Comparison of ENCODE assay signal across 14 mouse cellular contexts in genomic region chr1:93513221-93513620, GRCm38 (mm10). TPM values are rescaled to one million over a fixed set of nuclear protein-coding genes. Genes with fewer than 3 reads are reported as not detected.
DNase-seq lines count a peak whose midpoint lies in the region; ATAC-seq and TF ChIP-seq lines count a peak whose summit lies in the region.
"Had no signal": no experiment of that assay in that cellular context is flagged by ENCODE, and none has a peak within 500 bp of the region (broad histone marks: within the 10 kb centered on the region; RNA-seq: fewer than 3 reads in every experiment).

No protein-coding gene starts in this region.

- H3K9me3 ChIP-seq in hindbrain, embryonic 13.5 days = no peaks in the 10 kb centered on the region
- no peaks in the 10 kb centered on the region for H3K9me3 ChIP-seq in hindbrain, embryonic 10.5 days
- H3K9me3 ChIP-seq in stomach, embryonic 14.5 days (ENCODE audit: control insufficient read depth, low read depth, low read length) = no peaks in the 10 kb centered on the region
- H3K9me3 ChIP-seq in stomach, postnatal 0 days (ENCODE audit: control insufficient read depth, low read length) = no peaks in the 10 kb centered on the region

- H3K27ac ChIP-seq in hindbrain, embryonic 13.5 days = no peak overlapping the region
- H3K27ac ChIP-seq in hindbrain, embryonic 10.5 days = no peak overlapping the region
- no peak overlapping the region for H3K27ac ChIP-seq in stomach, embryonic 14.5 days (ENCODE audit: low read length)
- H3K27ac ChIP-seq in stomach, postnatal 0 days (replicated peaks) = no peak overlapping the region

- WGBS in hindbrain, embryonic 13.5 days = 78% methylated on average over 14 of the region's 14 CpGs
- WGBS in hindbrain, embryonic 10.5 days = 78% methylated on average over 14 of the region's 14 CpGs
- WGBS in stomach, embryonic 14.5 days = 75% methylated on average over 14 of the region's 14 CpGs
- 81% methylated on average over 14 of the region's 14 CpGs for WGBS in stomach, postnatal 0 days

- no peak for ATAC-seq in hindbrain, embryonic 13.5 days (ENCODE audit: low FRiP score)
- no peak for ATAC-seq in stomach, embryonic 14.5 days (ENCODE audit: insufficient number of reproducible peaks, insufficient read depth, low FRiP score, low read depth)
- ATAC-seq in stomach, postnatal 0 days (ENCODE audit: low FRiP score, low TSS enrichment) = no peak

- no peaks in the 10 kb centered on the region for H3K27me3 ChIP-seq in hindbrain, embryonic 13.5 days
- H3K27me3 ChIP-seq in hindbrain, embryonic 10.5 days (ENCODE audit: insufficient read depth, poor library complexity, severe bottlenecking) = no peaks in the 10 kb centered on the region; the same call in 1 of the 2 replicates
- H3K27me3 ChIP-seq in stomach, embryonic 14.5 days (ENCODE audit: control insufficient read depth, insufficient read depth, low read length) = no peaks in the 10 kb centered on the region
- H3K27me3 ChIP-seq in stomach, postnatal 0 days (ENCODE audit: control insufficient read depth, insufficient read depth, low read length) = no peaks in the 10 kb centered on the region

- no peak overlapping the region for H3K4me3 ChIP-seq in hindbrain, embryonic 13.5 days
- H3K4me3 ChIP-seq in hindbrain, embryonic 10.5 days = no peak overlapping the region
- H3K4me3 ChIP-seq in stomach, embryonic 14.5 days (ENCODE audit: low read depth, low read length) = no peak overlapping the region
- H3K4me3 ChIP-seq in stomach, postnatal 0 days (ENCODE audit: low read depth, low read length) = no peak overlapping the region

- peak overlapping the region; percentile 84 for H3K4me2 ChIP-seq in hindbrain, embryonic 13.5 days
- H3K4me2 ChIP-seq in stomach, embryonic 14.5 days (replicated peaks; ENCODE audit: low read depth, low read length) = peak overlapping the region; percentile 77; the same call in 1 of the 2 replicates
- no peak overlapping the region for H3K4me2 ChIP-seq in stomach, postnatal 0 days (replicated peaks; ENCODE audit: low read depth)

- no peak for TF ChIP-seq CTCF in stomach, postnatal 0 days (IDR thresholded peaks at IDR 0.05; ENCODE audit: low read depth)

- H3K9ac ChIP-seq in hindbrain, embryonic 13.5 days = no peak overlapping the region
- no peak overlapping the region for H3K9ac ChIP-seq in stomach, embryonic 14.5 days (replicated peaks; ENCODE audit: low read depth, low read length)
- H3K9ac ChIP-seq in stomach, postnatal 0 days (ENCODE audit: low read length) = no peak overlapping the region

- DNase-seq in cerebellum, adult 11-12 months = peak; percentile 9
- no peak for DNase-seq in cerebellum, adult 8-10 months
- no peak for DNase-seq in hindbrain, embryonic 10.5 days (ENCODE audit: low spot score)
- DNase-seq in stomach, postnatal 0 days (ENCODE audit: low spot score) = no peak
- DNase-seq in spleen, postnatal 10 days (ENCODE audit: low spot score in 2 of 2) = no peak
- no peak for DNase-seq in testis, postnatal 10 days (ENCODE audit: low spot score)
- DNase-seq: adrenal gland, adult 2 months; cerebellum, adult 11 months; heart, postnatal 10 days; layer of hippocampus, postnatal 36 days; lung, adult 2 months; spleen, adult 18-20 months had no signal

- TF ChIP-seq EP300 in stomach, postnatal 0 days (optimal IDR thresholded peaks at IDR 0.05) = no peak

- peaks cover 22% of the 10 kb centered on the region for H3K4me1 ChIP-seq in hindbrain, embryonic 13.5 days (replicated peaks)
- peaks cover 20% of the 10 kb centered on the region for H3K4me1 ChIP-seq in hindbrain, embryonic 10.5 days (replicated peaks)
- peaks cover 10% of the 10 kb centered on the region for H3K4me1 ChIP-seq in stomach, embryonic 14.5 days (ENCODE audit: control insufficient read depth, insufficient read depth, low read length)
- peaks cover 3% of the 10 kb centered on the region; the same call in 1 of the 2 replicates for H3K4me1 ChIP-seq in stomach, postnatal 0 days (replicated peaks; ENCODE audit: control insufficient read depth, insufficient read depth)

- H3K36me3 ChIP-seq in hindbrain, embryonic 13.5 days = peaks cover 4% of the 10 kb centered on the region; the same call in 1 of the 2 replicates
- peaks cover 24% of the 10 kb centered on the region for H3K36me3 ChIP-seq in hindbrain, embryonic 10.5 days
- peaks cover 14% of the 10 kb centered on the region for H3K36me3 ChIP-seq in stomach, embryonic 14.5 days (ENCODE audit: control insufficient read depth, insufficient read depth, low read length)
- H3K36me3 ChIP-seq in stomach, postnatal 0 days (ENCODE audit: control insufficient read depth, insufficient read depth, low read length) = no peaks in the 10 kb centered on the region; the same call in none of the 2 replicates

RNA-seq across cellular contexts. Expression of gene Farp2, which starts 1.3 kb away (rescaled TPM):
- 5.9 TPM in 2 replicates for polyA plus RNA-seq in hindbrain, embryonic 13.5 days (2015; fragmentation: Nextera tagmentation; extraction: Ambion mirVana)
- polyA plus RNA-seq in hindbrain, embryonic 10.5 days (2016; fragmentation: Nextera tagmentation; extraction: Ambion mirVana) = 4.1 and 4.8 TPM in 2 replicates
- polyA plus RNA-seq in stomach, embryonic 14.5 days (2014; fragmentation: Nextera tagmentation; extraction: Ambion mirVana) = 7.0 and 7.7 TPM in 2 replicates
- 2.9 and 3.0 TPM in 2 replicates for polyA plus RNA-seq in stomach, postnatal 0 days (2015; fragmentation: Nextera tagmentation; extraction: Ambion mirVana)

RNA-seq across cellular contexts. Expression of gene Hdlbp, which starts 34.6 kb away (rescaled TPM):
- 95.2 and 102 TPM in 2 replicates for polyA plus RNA-seq in hindbrain, embryonic 13.5 days (2015; fragmentation: Nextera tagmentation; extraction: Ambion mirVana)
- polyA plus RNA-seq in hindbrain, embryonic 10.5 days (2016; fragmentation: Nextera tagmentation; extraction: Ambion mirVana) = 98.3 and 113 TPM in 2 replicates
- polyA plus RNA-seq in stomach, embryonic 14.5 days (2014; fragmentation: Nextera tagmentation; extraction: Ambion mirVana) = 197 and 219 TPM in 2 replicates
- polyA plus RNA-seq in stomach, postnatal 0 days (2015; fragmentation: Nextera tagmentation; extraction: Ambion mirVana) = 106 and 155 TPM in 2 replicates
